Mouse (Mus musculus) hindbrain, embryonic 15.5 days (tissue): ENCODE measurements at regions not wholly inside any gene's neighbourhood (a gene's known extent, or its start where the extent isn't known, plus 50 kb on each side); places are given as distances from the start of the nearest gene placed in this dataset.

Experiments used
- ATAC-seq: fragments of 200-750 bp; cut with Nextera tagmentation; 2 replicates; pipeline ENCODE4 v1.8.0; 2017; ENCODE audit warnings: low read depth, moderate number of reproducible peaks, moderate TSS enrichment; ENCODE audit not compliant: low FRiP score
- H3K27ac ChIP-seq: fragments of 300-500 bp; sonication (generic); replicated peaks from 2 replicates; pipeline ENCODE4 v1.5.1; 2015; ENCODE audit warnings: mild to moderate bottlenecking, inconsistent platforms
- H3K27me3 ChIP-seq: fragments of 300-500 bp; sonication (generic); 2 replicates; pipeline ENCODE4 v1.6.1; 2015; ENCODE audit warnings: control low read depth, inconsistent platforms
- H3K36me3 ChIP-seq: fragments of 300-500 bp; sonication (generic); 2 replicates; pipeline ENCODE4 v1.6.1; 2015; ENCODE audit warnings: control low read depth, inconsistent platforms
- H3K4me1 ChIP-seq: fragments of 300-500 bp; sonication (generic); replicated peaks from 2 replicates; pipeline ENCODE4 v1.6.1; 2015; ENCODE audit warnings: control low read depth, inconsistent platforms
- H3K4me2 ChIP-seq: fragments of 300-500 bp; sonication (generic); 2 replicates; pipeline ENCODE4 v1.6.1; 2015; ENCODE audit warnings: moderate library complexity, mild to moderate bottlenecking, inconsistent platforms
- H3K4me3 ChIP-seq: fragments of 300-500 bp; sonication (generic); 2 replicates; pipeline ENCODE4 v1.5.1; 2015; ENCODE audit warnings: mild to moderate bottlenecking, inconsistent platforms
- H3K9ac ChIP-seq: fragments of 300-500 bp; sonication (generic); 2 replicates; pipeline ENCODE4 v1.6.1; 2015; ENCODE audit warnings: inconsistent platforms
- H3K9me3 ChIP-seq: fragments of 300-500 bp; sonication (generic); 2 replicates; pipeline ENCODE4 v1.6.1; 2016; ENCODE audit warnings: control low read depth, inconsistent platforms
- WGBS: fragments of 180-500 bp; shearing (Covaris S2); methylation state at CpG from one replicate; pipeline ENCODE4 v1.1.7; 2015; 5-methylcytosine and 5-hydroxymethylcytosine counted together

- WGBS, result 91% methylated on average over 7 of the region's 7 CpGs
- H3K4me1 ChIP-seq, result no peaks in the 10 kb centered on the region
- ATAC-seq, result no peak
Measured at GRCm38 (mm10) chr1:42167790-42168572, 527.6 kb upstream of the Pou3f3 start.

GRCm38 (mm10) chr1:42169505-42169904 is 526.1 kb upstream of the Pou3f3 start:
- Histone ChIP-seq H3K27me3 (no peaks in the 10 kb centered on the region), H3K4me2 (no peak overlapping the region), H3K9ac (no peak overlapping the region), H3K4me1 (no peaks in the 10 kb centered on the region), H3K4me3 (no peak overlapping the region), H3K27ac (no peak overlapping the region), H3K9me3 (no peaks in the 10 kb centered on the region), H3K36me3 (no peaks in the 10 kb centered on the region)
- 87% methylated on average over 3 of the region's 3 CpGs for WGBS
- no peak for ATAC-seq

More at GRCm38 (mm10) chr1:42167790-42168572, 527.6 kb upstream of the Pou3f3 start:
- Histone ChIP-seq H3K27ac (no peak overlapping the region), H3K36me3 (no peaks in the 10 kb centered on the region), H3K4me2 (no peak overlapping the region), H3K27me3 (no peaks in the 10 kb centered on the region), H3K9ac (no peak overlapping the region), H3K4me3 (no peak overlapping the region), H3K9me3 (no peaks in the 10 kb centered on the region)

GRCm38 (mm10) chr1:42186295-42186694 is 509.3 kb upstream of the Pou3f3 start:
- H3K4me1 ChIP-seq, result no peaks in the 10 kb centered on the region
- H3K4me3 ChIP-seq, result no peak overlapping the region
- no peak for ATAC-seq
- H3K9ac ChIP-seq, result no peak overlapping the region
- H3K36me3 ChIP-seq, result no peaks in the 10 kb centered on the region
- no peak overlapping the region for H3K27ac ChIP-seq
- H3K9me3 ChIP-seq, result no peaks in the 10 kb centered on the region
- no peaks in the 10 kb centered on the region for H3K27me3 ChIP-seq
- H3K4me2 ChIP-seq, result no peak overlapping the region

- ATAC-seq, result no peak
- Histone ChIP-seq H3K27me3 (no peaks in the 10 kb centered on the region), H3K4me3 (no peak overlapping the region), H3K9ac (no peak overlapping the region), H3K4me1 (peaks cover 10% of the 10 kb centered on the region), H3K27ac (no peak overlapping the region), H3K36me3 (no peaks in the 10 kb centered on the region), H3K9me3 (no peaks in the 10 kb centered on the region), H3K4me2 (no peak overlapping the region)
- 85% methylated on average over 1 of the region's 1 CpGs for WGBS
Measured at GRCm38 (mm10) chr1:42228098-42228497, 467.5 kb upstream of the Pou3f3 start.

- H3K4me3 ChIP-seq, result peak overlapping the region; percentile 14; the same call in 1 of the 2 replicates
- peaks cover 18% of the 10 kb centered on the region for H3K4me1 ChIP-seq
- 48% methylated on average over 12 of the region's 12 CpGs for WGBS
- peak overlapping the region; percentile 40 for H3K4me2 ChIP-seq
- H3K36me3 ChIP-seq, result no peaks in the 10 kb centered on the region
- H3K9ac ChIP-seq, result no peak overlapping the region
- no peaks in the 10 kb centered on the region for H3K27me3 ChIP-seq
- peak; percentile 71; the same call in 1 of the 2 replicates for ATAC-seq
- H3K9me3 ChIP-seq, result no peaks in the 10 kb centered on the region
- peak overlapping the region; percentile 47 for H3K27ac ChIP-seq
Measured at GRCm38 (mm10) chr1:42229711-42230110, 465.9 kb upstream of the Pou3f3 start.

- Histone ChIP-seq H3K4me3 (no peak overlapping the region), H3K9ac (no peak overlapping the region), H3K4me2 (peak overlapping the region; percentile 40), H3K9me3 (no peaks in the 10 kb centered on the region), H3K27me3 (no peaks in the 10 kb centered on the region), H3K36me3 (no peaks in the 10 kb centered on the region), H3K4me1 (peaks cover 18% of the 10 kb centered on the region), H3K27ac (peak overlapping the region; percentile 47; the same call in 1 of the 2 replicates)
- 67% methylated on average over 21 of the region's 21 CpGs for WGBS
- peak; percentile 79 for ATAC-seq
Measured at GRCm38 (mm10) chr1:42230469-42231040, 465.0 kb upstream of the Pou3f3 start.

GRCm38 (mm10) chr1:42231091-42231490 is 464.5 kb upstream of the Pou3f3 start:
- H3K9me3 ChIP-seq, result no peaks in the 10 kb centered on the region
- H3K4me2 ChIP-seq, result peak overlapping the region; percentile 40

GRCm38 (mm10) chr1:42231897-42232296 is 463.7 kb upstream of the Pou3f3 start:
- Histone ChIP-seq H3K4me2 (no peak overlapping the region), H3K4me3 (no peak overlapping the region), H3K27me3 (no peaks in the 10 kb centered on the region), H3K9ac (no peak overlapping the region), H3K9me3 (no peaks in the 10 kb centered on the region), H3K4me1 (peaks cover 18% of the 10 kb centered on the region), H3K36me3 (no peaks in the 10 kb centered on the region), H3K27ac (no peak overlapping the region)
- ATAC-seq, result no peak
- WGBS, result 88% methylated on average over 5 of the region's 5 CpGs

More at GRCm38 (mm10) chr1:42231091-42231490, 464.5 kb upstream of the Pou3f3 start:
- peak; percentile 38; the same call in 1 of the 2 replicates for ATAC-seq
- Histone ChIP-seq H3K36me3 (no peaks in the 10 kb centered on the region), H3K9ac (no peak overlapping the region), H3K27ac (no peak overlapping the region), H3K4me3 (no peak overlapping the region), H3K4me1 (peaks cover 18% of the 10 kb centered on the region), H3K27me3 (no peaks in the 10 kb centered on the region)
- 48% methylated on average over 5 of the region's 5 CpGs for WGBS

- WGBS, result 78% methylated on average over 6 of the region's 6 CpGs
- no peak overlapping the region for H3K27ac ChIP-seq
- no peak overlapping the region for H3K9ac ChIP-seq
- peaks cover 18% of the 10 kb centered on the region for H3K4me1 ChIP-seq
- ATAC-seq, result no peak
- no peak overlapping the region for H3K4me3 ChIP-seq
- no peaks in the 10 kb centered on the region for H3K9me3 ChIP-seq
- no peaks in the 10 kb centered on the region for H3K27me3 ChIP-seq
- no peaks in the 10 kb centered on the region for H3K36me3 ChIP-seq
- H3K4me2 ChIP-seq, result no peak overlapping the region
Measured at GRCm38 (mm10) chr1:42232716-42233115, 462.9 kb upstream of the Pou3f3 start.

GRCm38 (mm10) chr1:42233289-42233688 is 462.3 kb upstream of the Pou3f3 start:
- Histone ChIP-seq H3K4me1 (peaks cover 18% of the 10 kb centered on the region), H3K27me3 (no peaks in the 10 kb centered on the region), H3K27ac (no peak overlapping the region), H3K9me3 (no peaks in the 10 kb centered on the region), H3K9ac (no peak overlapping the region), H3K36me3 (no peaks in the 10 kb centered on the region), H3K4me3 (no peak overlapping the region), H3K4me2 (0 out of 2 replicates have a peak overlapping the region, but pooled peaks have one; percentile 23)
- WGBS, result 5% methylated on average over 10 of the region's 10 CpGs
- ATAC-seq, result peak; percentile 43; the same call in 1 of the 2 replicates

- Histone ChIP-seq H3K36me3 (no peaks in the 10 kb centered on the region), H3K4me2 (no peak overlapping the region), H3K4me3 (no peak overlapping the region), H3K9ac (no peak overlapping the region), H3K27ac (no peak overlapping the region), H3K9me3 (no peaks in the 10 kb centered on the region), H3K4me1 (peaks cover 20% of the 10 kb centered on the region), H3K27me3 (no peaks in the 10 kb centered on the region)
- no peak for ATAC-seq
- 80% methylated on average over 2 of the region's 2 CpGs for WGBS
Measured at GRCm38 (mm10) chr1:42236466-42237010, 459.0 kb upstream of the Pou3f3 start.

- Histone ChIP-seq H3K27ac (no peak overlapping the region), H3K9ac (no peak overlapping the region), H3K4me1 (peaks cover 21% of the 10 kb centered on the region), H3K36me3 (no peaks in the 10 kb centered on the region), H3K9me3 (no peaks in the 10 kb centered on the region), H3K4me2 (no peak overlapping the region), H3K27me3 (no peaks in the 10 kb centered on the region), H3K4me3 (no peak overlapping the region)
- 84% methylated on average over 3 of the region's 3 CpGs for WGBS
- ATAC-seq, result no peak
Measured at GRCm38 (mm10) chr1:42238408-42238807, 457.2 kb upstream of the Pou3f3 start.
